Mouse (Mus musculus) E14TG2a.4 (cell line): ENCODE data around the gene Gjb4.

Experiments
- CTCF ChIP-seq: conservative IDR thresholded peaks from 2 replicates; pipeline ENCODE4 v1.5.1; 2014; ENCODE audit warnings: low read length
- NANOG ChIP-seq: IDR thresholded peaks from 2 replicates; pipeline ENCODE4 v1.6.1; 2014; ENCODE audit warnings: borderline replicate concordance, low read length, mixed read lengths
- POU5F1 ChIP-seq: IDR thresholded peaks from 2 replicates; pipeline ENCODE4 v1.6.1; 2014; ENCODE audit warnings: low read length, borderline replicate concordance

GRCm38 (mm10) chr4:127354506-127355485 lies 915 bp upstream of the Gjb4 start:
- TF ChIP-seq CTCF, result no peak
- no peak for TF ChIP-seq POU5F1
- TF ChIP-seq NANOG, result no peak
